Mouse (Mus musculus) brain, embryonic 14.5 days (tissue): ENCODE data around the gene Ift81.

Experiments used
- CTCF ChIP-seq: fragments of 200-500 bp; IDR thresholded peaks from 2 replicates; pipeline ENCODE4 v1.5.1; 2012; ENCODE audit warnings: inconsistent platforms, mild to moderate bottlenecking, moderate library complexity, borderline replicate concordance; ENCODE audit not compliant: insufficient read depth, insufficient read length; ENCODE audit errors: extremely low read depth
- POLR2A ChIP-seq: fragments of 200-500 bp; IDR thresholded peaks from 2 replicates; pipeline ENCODE4 v1.6.1; 2012; ENCODE audit warnings: mild to moderate bottlenecking, inconsistent platforms, borderline replicate concordance; ENCODE audit not compliant: poor library complexity, insufficient read depth, insufficient read length, severe bottlenecking; ENCODE audit errors: extremely low read depth

GRCm38 (mm10) chr5:122555107-122555506, 59.2 kb downstream of the Ift81 start:
- TF ChIP-seq CTCF (no peak), POLR2A (no peak)
